Mouse (Mus musculus) testis, adult 2 months (tissue): ENCODE data around the gene Loxl4. TPM values are rescaled to one million over a fixed set of nuclear protein-coding genes. Genes with fewer than 3 reads are reported as not detected.

Experiments used
- H3K27ac ChIP-seq: fragments of 200-500 bp; 2 replicates; pipeline ENCODE4 v1.5.1; 2012; ENCODE audit warnings: low read depth, low read length; ENCODE audit not compliant: control insufficient read depth, insufficient read depth
- H3K27me3 ChIP-seq: fragments of 200-500 bp; 2 replicates; pipeline ENCODE4 v1.6.1; 2012; ENCODE audit warnings: mild to moderate bottlenecking, low read length, moderate library complexity; ENCODE audit not compliant: control insufficient read depth, insufficient read depth
- H3K36me3 ChIP-seq: fragments of 200-500 bp; 2 replicates; pipeline ENCODE4 v1.6.1; 2012; ENCODE audit warnings: mild to moderate bottlenecking, low read length; ENCODE audit not compliant: control insufficient read depth, insufficient read depth
- H3K4me1 ChIP-seq: fragments of 200-500 bp; 2 replicates; pipeline ENCODE4 v1.6.1; 2012; ENCODE audit warnings: low read length; ENCODE audit not compliant: control insufficient read depth, insufficient read depth
- H3K4me3 ChIP-seq: fragments of 200-500 bp; 2 replicates; pipeline ENCODE4 v1.5.1; 2012; ENCODE audit warnings: low read depth, mild to moderate bottlenecking, low read length, moderate library complexity, mixed read lengths; ENCODE audit not compliant: control insufficient read depth
- CTCF ChIP-seq: fragments of 200-500 bp; IDR thresholded peaks from 2 replicates; pipeline ENCODE4 v1.5.1; 2012; ENCODE audit warnings: low read depth, mild to moderate bottlenecking, inconsistent platforms, low read length, moderate library complexity; ENCODE audit not compliant: control insufficient read depth, insufficient read depth, insufficient replicate concordance
- POLR2A ChIP-seq: fragments of 200-500 bp; IDR thresholded peaks from 2 replicates; pipeline ENCODE4 v1.6.1; 2012; ENCODE audit warnings: low read depth, mild to moderate bottlenecking, inconsistent platforms, low read length, moderate library complexity; ENCODE audit not compliant: control insufficient read depth
- polyA plus RNA-seq: library from polyadenylated mRNA; depleted of rRNA; stranded (reverse); fragments of >200 nt; gene quantifications from 2 replicates; pipeline ENCODE4 v1.2.3, GENCODE M21; 2012

Loxl4 gene
- polyA plus RNA-seq, 1 experiment: 0.25 TPM

- TF ChIP-seq CTCF (peak; percentile 67; the same call in 1 of the 2 replicates), POLR2A (no peak)
- Histone ChIP-seq H3K27me3 (no peaks in the 10 kb centered on the region), H3K4me1 (peaks cover 3% of the 10 kb centered on the region), H3K36me3 (no peaks in the 10 kb centered on the region), H3K4me3 (no peak overlapping the region), H3K27ac (no peak overlapping the region)
These were observed 42.4 kb upstream of the Loxl4 start for GRCm38 (mm10) chr19:42655006-42655405.

- Histone ChIP-seq H3K4me3 (no peak overlapping the region), H3K4me1 (no peaks in the 10 kb centered on the region), H3K27ac (no peak overlapping the region), H3K36me3 (no peaks in the 10 kb centered on the region), H3K27me3 (no peaks in the 10 kb centered on the region)
- TF ChIP-seq CTCF (no peak), POLR2A (no peak)
These were observed 40.5 kb upstream of the Loxl4 start for GRCm38 (mm10) chr19:42653091-42653490.

GRCm38 (mm10) chr19:42652425-42652824, 39.8 kb upstream of the Loxl4 start:
- no peak overlapping the region for H3K27ac ChIP-seq
- no peak overlapping the region for H3K4me3 ChIP-seq
- H3K36me3 ChIP-seq: no peaks in the 10 kb centered on the region
- TF ChIP-seq CTCF (no peak), POLR2A (no peak)
- no peaks in the 10 kb centered on the region for H3K27me3 ChIP-seq
- H3K4me1 ChIP-seq: no peaks in the 10 kb centered on the region

GRCm38 (mm10) chr19:42640211-42640610, 27.6 kb upstream of the Loxl4 start:
- Histone ChIP-seq H3K36me3 (no peaks in the 10 kb centered on the region), H3K27ac (no peak overlapping the region)
- TF ChIP-seq POLR2A (no peak), CTCF (no peak)

GRCm38 (mm10) chr19:42639544-42639943, 26.9 kb upstream of the Loxl4 start:
- TF ChIP-seq POLR2A (no peak), CTCF (no peak)
- H3K27ac ChIP-seq: no peak overlapping the region
- no peaks in the 10 kb centered on the region for H3K4me1 ChIP-seq
- no peaks in the 10 kb centered on the region for H3K36me3 ChIP-seq
- H3K4me3 ChIP-seq: no peak overlapping the region
- H3K27me3 ChIP-seq: no peaks in the 10 kb centered on the region

More at GRCm38 (mm10) chr19:42640211-42640610, 27.6 kb upstream of the Loxl4 start:
- Histone ChIP-seq H3K4me1 (no peaks in the 10 kb centered on the region), H3K4me3 (no peak overlapping the region), H3K27me3 (no peaks in the 10 kb centered on the region)

- Histone ChIP-seq H3K4me3 (no peak overlapping the region), H3K27ac (no peak overlapping the region), H3K36me3 (no peaks in the 10 kb centered on the region), H3K27me3 (no peaks in the 10 kb centered on the region), H3K4me1 (no peaks in the 10 kb centered on the region)
- TF ChIP-seq POLR2A (no peak), CTCF (no peak)
These were observed 26.2 kb upstream of the Loxl4 start for GRCm38 (mm10) chr19:42638604-42639481.

GRCm38 (mm10) chr19:42636631-42637030, 24.0 kb upstream of the Loxl4 start:
- Histone ChIP-seq H3K27ac (no peak overlapping the region), H3K4me1 (no peaks in the 10 kb centered on the region), H3K36me3 (no peaks in the 10 kb centered on the region), H3K4me3 (no peak overlapping the region), H3K27me3 (no peaks in the 10 kb centered on the region)
- no peak for TF ChIP-seq CTCF
- no peak for TF ChIP-seq POLR2A

GRCm38 (mm10) chr19:42633650-42634049, 21.0 kb upstream of the Loxl4 start:
- no peak overlapping the region for H3K4me3 ChIP-seq
- no peaks in the 10 kb centered on the region for H3K27me3 ChIP-seq
- H3K36me3 ChIP-seq: no peaks in the 10 kb centered on the region
- no peaks in the 10 kb centered on the region for H3K4me1 ChIP-seq
- no peak for TF ChIP-seq CTCF
- H3K27ac ChIP-seq: no peak overlapping the region
